Mouse (Mus musculus) embryonic facial prominence, embryonic 12.5 days (tissue): Measurements from ENCODE around the gene Fam178b. TPM values are rescaled to one million over a fixed set of nuclear protein-coding genes. Genes with fewer than 3 reads are reported as not detected.
A peak's percentile ranks its signal among the peaks of the same experiment; 100 is the strongest.
"Not testable (repeated sequence)": the region's sequence is repeated elsewhere in the genome, so short reads cannot be mapped to it uniquely, and the experiment has no call there.

Source experiments
- ATAC-seq: fragments of 200-750 bp; cut with Nextera tagmentation; 2 replicates; pipeline ENCODE4 v1.8.0; 2017; ENCODE audit not compliant: insufficient number of reproducible peaks, insufficient read depth, low FRiP score, low TSS enrichment
- H3K27ac ChIP-seq: fragments of 300-500 bp; sonication (generic); 2 replicates; pipeline ENCODE4 v1.5.1; 2016; ENCODE audit warnings: mild to moderate bottlenecking
- H3K27me3 ChIP-seq: fragments of 300-500 bp; sonication (generic); 2 replicates; pipeline ENCODE4 v1.6.1; 2016; ENCODE audit warnings: mild to moderate bottlenecking, moderate library complexity
- H3K36me3 ChIP-seq: fragments of 300-500 bp; sonication (generic); 2 replicates; pipeline ENCODE4 v1.6.1; 2016; ENCODE audit warnings: mild to moderate bottlenecking
- H3K4me1 ChIP-seq: fragments of 300-500 bp; sonication (generic); 2 replicates; pipeline ENCODE4 v1.6.1; 2016
- H3K4me2 ChIP-seq: fragments of 300-500 bp; sonication (generic); replicated peaks from 2 replicates; pipeline ENCODE4 v1.6.1; 2016; ENCODE audit warnings: mild to moderate bottlenecking, moderate library complexity
- H3K4me3 ChIP-seq: fragments of 300-500 bp; sonication (generic); 2 replicates; pipeline ENCODE4 v1.5.1; 2016; ENCODE audit warnings: mild to moderate bottlenecking
- H3K9ac ChIP-seq: fragments of 300-500 bp; sonication (generic); 2 replicates; pipeline ENCODE4 v1.6.1; 2016; ENCODE audit warnings: mild to moderate bottlenecking, moderate library complexity
- H3K9me3 ChIP-seq: fragments of 300-500 bp; sonication (generic); 2 replicates; pipeline ENCODE4 v1.6.1; 2016; ENCODE audit warnings: mild to moderate bottlenecking, moderate library complexity
- WGBS: fragments of 180-500 bp; shearing (Covaris S2); methylation state at CpG from one replicate; pipeline ENCODE4 v1.1.7; 2016; 5-methylcytosine and 5-hydroxymethylcytosine counted together
- polyA plus RNA-seq: library from polyadenylated mRNA; unstranded; fragments of >200 nt; fragmentation: Nextera tagmentation; extraction: Ambion mirVana; gene quantifications from 2 replicates; pipeline ENCODE4 v1.2.1, GENCODE M21; 2016

Gene Fam178b
- polyA plus RNA-seq, 1 experiment from 2014 or later = 1.2 TPM

GRCm38 (mm10) chr1:36546888-36547471 is 136.0 kb downstream of the Fam178b start, which contains the start of gene Ankrd39:
Gene Ankrd39 (minus strand): TSS chr1:36547445.
- WGBS = under 1% methylated on average over 43 of the region's 43 CpGs
- peak within 1 kb of the TSS; percentile 80 for H3K27ac ChIP-seq
- peaks cover 39% of the 10 kb centered on the region for H3K4me1 ChIP-seq
- H3K9me3 ChIP-seq = no peaks in the 10 kb centered on the region
- peak within 1 kb of the TSS; percentile 72 for H3K4me2 ChIP-seq
- H3K9ac ChIP-seq = peak within 1 kb of the TSS; percentile 70
- no peaks in the 10 kb centered on the region for H3K27me3 ChIP-seq
- H3K36me3 ChIP-seq = peaks cover 36% of the 10 kb centered on the region
- ATAC-seq = peak; percentile 95
- peak within 1 kb of the TSS; percentile 68 for H3K4me3 ChIP-seq

- peaks cover 36% of the 10 kb centered on the region for H3K36me3 ChIP-seq
- H3K9ac ChIP-seq = peak overlapping the region; percentile 70; the same call in 1 of the 2 replicates
- peaks cover 39% of the 10 kb centered on the region for H3K4me1 ChIP-seq
Measured at GRCm38 (mm10) chr1:36545845-36546600, 137.0 kb downstream of the Fam178b start.

GRCm38 (mm10) chr1:36545382-36545781 is 137.6 kb downstream of the Fam178b start:
- 74% methylated on average over 2 of the region's 2 CpGs for WGBS
- no peak overlapping the region for H3K9ac ChIP-seq

More at GRCm38 (mm10) chr1:36545845-36546600, 137.0 kb downstream of the Fam178b start:
- Histone ChIP-seq H3K27me3 (no peaks in the 10 kb centered on the region), H3K9me3 (no peaks in the 10 kb centered on the region), H3K4me3 (peak overlapping the region; percentile 68), H3K27ac (no peak overlapping the region), H3K4me2 (peak overlapping the region; percentile 72)
- 71% methylated on average over 19 of the region's 19 CpGs for WGBS
- no peak for ATAC-seq

GRCm38 (mm10) chr1:36542925-36543324 is 140.1 kb downstream of the Fam178b start:
- Histone ChIP-seq H3K4me2 (no peak overlapping the region), H3K4me3 (no peak overlapping the region), H3K27me3 (no peaks in the 10 kb centered on the region), H3K4me1 (peaks cover 17% of the 10 kb centered on the region), H3K9ac (no peak overlapping the region), H3K27ac (no peak overlapping the region), H3K36me3 (peaks cover 34% of the 10 kb centered on the region), H3K9me3 (no peaks in the 10 kb centered on the region)
- no peak for ATAC-seq
- 91% methylated on average over 9 of the region's 9 CpGs for WGBS

More at GRCm38 (mm10) chr1:36545382-36545781, 137.6 kb downstream of the Fam178b start:
- no peaks in the 10 kb centered on the region for H3K27me3 ChIP-seq
- peaks cover 34% of the 10 kb centered on the region for H3K36me3 ChIP-seq
- H3K4me1 ChIP-seq = peaks cover 39% of the 10 kb centered on the region
- H3K4me3 ChIP-seq = no peak overlapping the region
- H3K9me3 ChIP-seq = no peaks in the 10 kb centered on the region
- H3K27ac ChIP-seq = no peak overlapping the region
- ATAC-seq = no peak
- H3K4me2 ChIP-seq = no peak overlapping the region

GRCm38 (mm10) chr1:36541844-36542243 is 141.1 kb downstream of the Fam178b start:
- Histone ChIP-seq H3K4me2 (no peak overlapping the region), H3K9ac (no peak overlapping the region), H3K9me3 (no peaks in the 10 kb centered on the region), H3K27me3 (no peaks in the 10 kb centered on the region), H3K36me3 (peaks cover 34% of the 10 kb centered on the region), H3K27ac (no peak overlapping the region), H3K4me3 (no peak overlapping the region), H3K4me1 (peaks cover 11% of the 10 kb centered on the region; the same call in 1 of the 2 replicates)
- ATAC-seq = no peak
- 95% methylated on average over 16 of the region's 16 CpGs for WGBS

GRCm38 (mm10) chr1:36540807-36541206 is 142.2 kb downstream of the Fam178b start:
- H3K4me2 ChIP-seq = no peak overlapping the region
- no peaks in the 10 kb centered on the region for H3K9me3 ChIP-seq
- H3K27ac ChIP-seq = no peak overlapping the region
- WGBS = 92% methylated on average over 12 of the region's 12 CpGs
- no peak overlapping the region for H3K9ac ChIP-seq
- H3K36me3 ChIP-seq = peaks cover 39% of the 10 kb centered on the region
- H3K27me3 ChIP-seq = no peaks in the 10 kb centered on the region
- ATAC-seq = no peak
- peaks cover 4% of the 10 kb centered on the region; the same call in 1 of the 2 replicates for H3K4me1 ChIP-seq
- H3K4me3 ChIP-seq = no peak overlapping the region

- Histone ChIP-seq H3K9me3 (no peaks in the 10 kb centered on the region), H3K4me3 (no peak overlapping the region), H3K4me1 (no peaks in the 10 kb centered on the region), H3K27ac (no peak overlapping the region), H3K4me2 (no peak overlapping the region), H3K27me3 (no peaks in the 10 kb centered on the region), H3K9ac (no peak overlapping the region), H3K36me3 (peaks cover 39% of the 10 kb centered on the region)
- WGBS = 87% methylated on average over 11 of the region's 11 CpGs
- no peak for ATAC-seq
Measured at GRCm38 (mm10) chr1:36540132-36540531, 142.9 kb downstream of the Fam178b start.

GRCm38 (mm10) chr1:36539186-36539585 is 143.8 kb downstream of the Fam178b start, which contains the start of gene Gm42417:
Gene Gm42417 (minus strand): TSS chr1:36539429.
- H3K4me1 ChIP-seq = no peaks in the 10 kb centered on the region
- H3K36me3 ChIP-seq = peaks cover 39% of the 10 kb centered on the region
- H3K4me2 ChIP-seq = no peak within 1 kb of the TSS
- no peaks in the 10 kb centered on the region for H3K27me3 ChIP-seq
- H3K27ac ChIP-seq = no peak within 1 kb of the TSS
- H3K9ac ChIP-seq = no peak within 1 kb of the TSS
- ATAC-seq = no peak
- H3K9me3 ChIP-seq = no peaks in the 10 kb centered on the region
- 45% methylated on average over 8 of the region's 9 CpGs for WGBS
- H3K4me3 ChIP-seq = no peak within 1 kb of the TSS

- H3K9ac ChIP-seq = no peak overlapping the region
- 0 out of 2 replicates have a peak, but pooled peaks cover 2% of the 10 kb centered on the region for H3K4me1 ChIP-seq
- H3K9me3 ChIP-seq = no peaks in the 10 kb centered on the region
- H3K4me2 ChIP-seq = no peak overlapping the region
- H3K4me3 ChIP-seq = no peak overlapping the region
- no peak overlapping the region for H3K27ac ChIP-seq
- no peaks in the 10 kb centered on the region for H3K27me3 ChIP-seq
- 85% methylated on average over 4 of the region's 4 CpGs for WGBS
- ATAC-seq = no peak
- peaks cover 39% of the 10 kb centered on the region for H3K36me3 ChIP-seq
Measured at GRCm38 (mm10) chr1:36538727-36539126, 144.3 kb downstream of the Fam178b start.

- not testable (repeated sequence) for H3K9ac ChIP-seq, H3K27ac ChIP-seq, H3K4me3 ChIP-seq, H3K9me3 ChIP-seq, ATAC-seq, H3K27me3 ChIP-seq, H3K4me2 ChIP-seq, H3K4me1 ChIP-seq
- 94% methylated on average over 9 of the region's 9 CpGs for WGBS
- peaks cover 35% of the 10 kb centered on the region for H3K36me3 ChIP-seq
Measured at GRCm38 (mm10) chr1:36536783-36537182, 146.2 kb downstream of the Fam178b start, which contains the start of gene Ankrd23. Gene Ankrd23 (minus strand): TSS chr1:36536883.

GRCm38 (mm10) chr1:36536397-36536728 is 146.6 kb downstream of the Fam178b start:
- H3K9me3 ChIP-seq = no peaks in the 10 kb centered on the region
- WGBS = 58% methylated on average over 8 of the region's 8 CpGs
- 0 out of 2 replicates have a peak, but pooled peaks cover 3% of the 10 kb centered on the region for H3K4me1 ChIP-seq
- H3K36me3 ChIP-seq = peaks cover 31% of the 10 kb centered on the region
- no peak overlapping the region for H3K27ac ChIP-seq
- no peak overlapping the region for H3K4me2 ChIP-seq
- H3K9ac ChIP-seq = no peak overlapping the region
- H3K27me3 ChIP-seq = no peaks in the 10 kb centered on the region
- no peak overlapping the region for H3K4me3 ChIP-seq
- ATAC-seq = no peak
